Mouse (Mus musculus): ENCODE measurements at regions not wholly inside any gene's neighbourhood (a gene's known extent, or its start where the extent isn't known, plus 50 kb on each side); places are given as distances from the start of the nearest gene placed in this dataset.

GRCm38 (mm10) chr3:56590071-56590470 is 406.6 kb upstream of the Nbea start:
- WGBS, result 61% methylated on average over 6 of the region's 6 CpGs
- no peak for DNase-seq (ENCODE audit: low read depth, low spot score)

- 50% methylated on average over 5 of the region's 5 CpGs for WGBS
- peak; percentile 22 for DNase-seq (ENCODE audit: low read depth, low spot score)
These were observed 391.9 kb upstream of the Nbea start for GRCm38 (mm10) chr3:56575422-56575821.

GRCm38 (mm10) chr3:56536178-56536577 is 352.7 kb upstream of the Nbea start:
- no peak for DNase-seq (ENCODE audit: low read depth, low spot score)
- 81% methylated on average over 2 of the region's 2 CpGs for WGBS

GRCm38 (mm10) chr3:56504445-56504844 is 320.9 kb upstream of the Nbea start:
- WGBS, result 82% methylated on average over 1 of the region's 1 CpGs
- DNase-seq (ENCODE audit: low read depth, low spot score), result no peak

GRCm38 (mm10) chr3:56499301-56499700 is 315.8 kb upstream of the Nbea start:
- 42% methylated on average over 1 of the region's 1 CpGs for WGBS
- no peak for DNase-seq (ENCODE audit: low read depth, low spot score)

- 73% methylated on average over 1 of the region's 1 CpGs for WGBS
- DNase-seq (ENCODE audit: low read depth, low spot score), result no peak
These were observed 310.4 kb upstream of the Nbea start for GRCm38 (mm10) chr3:56493937-56494336.

- DNase-seq (ENCODE audit: low read depth, low spot score), result no peak
- WGBS, result 61% methylated on average over 5 of the region's 5 CpGs
These were observed 305.7 kb upstream of the Nbea start for GRCm38 (mm10) chr3:56489154-56489553.

- 74% methylated on average over 12 of the region's 12 CpGs for WGBS
- no peak for DNase-seq (ENCODE audit: low read depth, low spot score)
These were observed 302.3 kb upstream of the Nbea start for GRCm38 (mm10) chr3:56485550-56486400.

GRCm38 (mm10) chr3:56484096-56484495 is 300.6 kb upstream of the Nbea start:
- 84% methylated on average over 8 of the region's 8 CpGs for WGBS
- no peak for DNase-seq (ENCODE audit: low read depth, low spot score)

GRCm38 (mm10) chr3:56483370-56483769 is 299.9 kb upstream of the Nbea start:
- DNase-seq (ENCODE audit: low read depth, low spot score), result no peak
- 72% methylated on average over 4 of the region's 4 CpGs for WGBS

GRCm38 (mm10) chr3:56479529-56479928 is 296.0 kb upstream of the Nbea start:
- no peak for DNase-seq (ENCODE audit: low read depth, low spot score)
- whole genome bisulfite sequencing, result 84% methylated on average over 1 of the region's 1 CpGs

GRCm38 (mm10) chr3:56478544-56479140 is 295.1 kb upstream of the Nbea start:
- WGBS, result 46% methylated on average over 6 of the region's 6 CpGs
- no peak for DNase-seq (ENCODE audit: low read depth, low spot score)

- WGBS, result 52% methylated on average over 3 of the region's 3 CpGs
- DNase-seq (ENCODE audit: low read depth, low spot score), result no peak
These were observed 292.3 kb upstream of the Nbea start for GRCm38 (mm10) chr3:56475529-56476527.

GRCm38 (mm10) chr3:56472651-56473050 is 289.1 kb upstream of the Nbea start:
- WGBS, result 66% methylated on average over 6 of the region's 6 CpGs

GRCm38 (mm10) chr3:56471823-56472222 is 288.3 kb upstream of the Nbea start:
- 79% methylated on average over 5 of the region's 5 CpGs for WGBS
- no peak for DNase-seq (ENCODE audit: low read depth, low spot score)

More at GRCm38 (mm10) chr3:56472651-56473050, 289.1 kb upstream of the Nbea start:
- DNase-seq (ENCODE audit: low read depth, low spot score), result no peak

GRCm38 (mm10) chr3:56471185-56471584 is 287.7 kb upstream of the Nbea start:
- WGBS, result 30% methylated on average over 1 of the region's 1 CpGs
- no peak for DNase-seq (ENCODE audit: low read depth, low spot score)

GRCm38 (mm10) chr3:56457625-56458024 is 274.1 kb upstream of the Nbea start:
- WGBS, result 52% methylated on average over 4 of the region's 4 CpGs

GRCm38 (mm10) chr3:56456317-56456716 is 272.8 kb upstream of the Nbea start:
- no peak for DNase-seq (ENCODE audit: low read depth, low spot score)
- WGBS, result 82% methylated on average over 6 of the region's 6 CpGs

More at GRCm38 (mm10) chr3:56457625-56458024, 274.1 kb upstream of the Nbea start:
- DNase-seq (ENCODE audit: low read depth, low spot score), result no peak

GRCm38 (mm10) chr3:56438900-56439299 is 255.4 kb upstream of the Nbea start:
- DNase-seq (ENCODE audit: low read depth, low spot score), result no peak
- WGBS, result 74% methylated on average over 5 of the region's 5 CpGs
